Mouse (Mus musculus) ES-E14 (cell line): ENCODE measurements around the gene Syt15.

ENCODE experiments used
- HCFC1 ChIP-seq: IDR thresholded peaks from 2 replicates; pipeline ENCODE4 v1.6.1; 2012; ENCODE audit warnings: low read length, inconsistent platforms, borderline replicate concordance; ENCODE audit not compliant: insufficient read depth
- ZNF384 ChIP-seq: IDR thresholded peaks from 2 replicates; pipeline ENCODE4 v1.6.1; 2012; ENCODE audit warnings: low read depth, low read length, inconsistent platforms

- no peak for TF ChIP-seq HCFC1
- TF ChIP-seq ZNF384: no peak
Observed at GRCm38 (mm10) chr14:34209942-34210341, 9.5 kb upstream of the Syt15 start.
